Mouse (Mus musculus): ENCODE results near the gene Ssc5d.

Gene Ssc5d

DNA sequence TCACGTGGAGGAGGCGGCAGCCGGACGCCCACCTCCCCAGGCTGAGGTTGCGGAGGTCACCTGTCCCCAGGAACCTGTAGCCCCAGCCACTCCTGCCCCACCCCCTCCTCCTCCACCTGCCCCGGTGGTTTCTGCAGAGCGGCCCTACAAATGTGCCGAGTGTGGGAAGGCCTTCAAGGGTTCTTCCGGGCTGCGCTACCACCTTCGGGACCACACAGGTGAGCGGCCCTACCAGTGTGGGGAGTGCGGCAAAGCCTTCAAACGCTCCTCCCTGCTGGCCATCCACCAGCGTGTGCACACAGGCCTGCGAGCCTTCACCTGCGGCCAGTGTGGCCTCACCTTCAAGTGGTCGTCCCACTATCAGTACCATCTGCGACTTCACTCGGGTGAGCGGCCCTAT, 5.6 kb upstream of the Ssc5d start:
- DNase-seq (ENCODE audit: low spot score), result no peak

DNA sequence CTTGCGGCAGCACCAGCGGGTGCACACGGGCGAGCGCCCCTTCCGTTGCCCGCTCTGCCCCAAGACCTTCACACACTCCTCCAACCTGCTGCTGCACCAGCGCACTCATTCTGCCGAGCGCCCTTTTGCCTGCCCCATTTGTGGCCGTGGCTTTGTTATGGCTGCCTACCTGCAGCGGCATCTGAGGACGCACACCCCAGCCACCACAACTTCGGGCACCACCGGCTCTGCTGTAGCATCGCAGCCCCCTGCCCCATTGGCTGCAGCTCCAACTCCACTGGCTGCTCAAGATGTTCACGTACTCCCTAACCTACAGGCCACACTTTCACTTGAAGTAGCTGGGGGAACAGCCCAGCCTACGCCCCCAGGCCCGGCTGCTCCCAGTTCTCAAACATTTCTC, 5.1 kb upstream of the Ssc5d start:
- DNase-seq (ENCODE audit: low spot score), result no peak

GRCm38 (mm10) chr7:4920976-4921823, 4.4 kb upstream of the Ssc5d start:
- no peak for DNase-seq (ENCODE audit: low spot score)

DNA sequence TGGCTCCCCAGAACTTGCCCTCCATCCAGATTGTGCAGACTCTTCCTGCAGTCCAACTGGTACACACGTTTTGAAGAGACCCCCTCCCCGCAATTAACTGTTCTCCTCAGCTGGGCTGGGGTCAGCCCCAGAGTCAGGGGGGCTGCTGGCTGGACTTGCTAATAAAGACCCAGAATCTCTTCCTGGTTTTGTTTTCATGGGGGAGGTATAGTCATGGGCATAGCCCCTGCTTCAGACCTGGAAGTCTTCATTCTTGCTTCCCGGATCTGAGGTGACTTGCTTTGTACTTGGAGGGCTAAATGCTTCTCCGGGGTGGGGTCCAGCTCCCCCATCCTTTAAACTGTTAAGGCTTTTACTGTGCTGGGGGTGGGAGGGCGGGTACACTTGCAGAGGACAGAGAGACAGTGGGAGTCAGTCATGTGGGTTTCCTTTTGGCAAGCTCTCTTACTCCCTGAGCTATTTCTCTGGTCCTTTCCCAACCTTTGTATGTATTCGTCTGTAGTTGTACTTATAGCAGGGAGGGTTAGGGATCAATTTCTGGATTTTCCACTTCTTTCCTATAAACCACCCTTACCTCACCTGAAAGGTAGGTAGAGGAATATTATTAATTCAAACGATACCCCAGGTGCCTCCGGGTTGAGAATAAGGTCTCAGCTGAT, 3.6 kb upstream of the Ssc5d start, which contains the start of gene Nat14:
TSS of gene Nat14 (plus strand) at position 205 of the 659 bp plus-strand sequence.
- DNase-seq (ENCODE audit: low spot score), result no peak

DNA sequence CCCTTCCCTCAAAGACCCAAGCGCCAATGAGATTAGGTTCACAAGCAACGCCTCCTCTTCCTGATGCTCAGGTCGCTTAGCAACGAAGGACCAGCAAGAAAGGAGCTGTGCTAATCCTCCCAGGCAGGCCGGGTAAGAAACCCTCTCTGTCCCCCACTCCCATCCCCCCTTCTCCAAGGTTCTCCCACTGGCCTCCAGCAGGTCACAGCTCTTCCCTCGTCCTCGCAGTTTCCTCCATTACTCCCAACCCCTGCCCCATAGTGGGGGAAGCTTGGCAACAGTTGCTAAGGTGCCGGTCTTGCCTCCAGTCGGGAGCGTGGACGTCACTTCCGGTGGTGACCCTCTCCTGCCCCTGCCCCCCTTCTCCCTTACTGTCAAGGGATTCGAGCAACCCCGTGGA, 3.1 kb upstream of the Ssc5d start:
- DNase-seq (ENCODE audit: low spot score), result no peak

GRCm38 (mm10) chr7:4922931-4923565, 2.5 kb upstream of the Ssc5d start:
- no peak for DNase-seq (ENCODE audit: low spot score)

- no peak for DNase-seq (ENCODE audit: low spot score)
These were observed 1.8 kb upstream of the Ssc5d start for GRCm38 (mm10) chr7:4923586-4924364.

- DNase-seq (ENCODE audit: low spot score), result no peak
These were observed 1.1 kb upstream of the Ssc5d start for GRCm38 (mm10) chr7:4924483-4924882.

- no peak for DNase-seq (ENCODE audit: low spot score)
These were observed 689 bp upstream of the Ssc5d start for GRCm38 (mm10) chr7:4924891-4925301.

GRCm38 (mm10) chr7:4926849-4927248, 1.3 kb downstream of the Ssc5d start:
- no peak for DNase-seq (ENCODE audit: low spot score)

DNA sequence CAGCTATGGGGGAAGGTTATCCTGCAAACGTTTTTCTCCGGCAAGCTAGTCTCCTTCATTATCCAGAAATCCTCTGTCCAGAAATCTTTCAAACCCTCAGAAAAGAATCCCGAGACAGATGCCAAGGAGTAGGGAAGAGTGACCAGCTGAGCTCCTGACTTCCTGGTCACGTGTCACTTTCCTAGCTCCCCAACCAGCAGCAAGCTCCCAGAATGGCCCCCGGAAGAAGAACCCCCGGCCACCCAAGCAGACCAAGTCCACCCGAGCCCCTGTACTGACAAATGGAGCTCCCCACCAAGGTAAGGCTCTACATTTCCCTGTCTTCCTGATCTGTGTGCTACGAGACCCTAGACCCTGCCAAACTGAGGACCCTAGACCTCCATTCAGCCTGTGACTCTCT, 2.1 kb downstream of the Ssc5d start:
- no peak for DNase-seq (ENCODE audit: low spot score)

DNA sequence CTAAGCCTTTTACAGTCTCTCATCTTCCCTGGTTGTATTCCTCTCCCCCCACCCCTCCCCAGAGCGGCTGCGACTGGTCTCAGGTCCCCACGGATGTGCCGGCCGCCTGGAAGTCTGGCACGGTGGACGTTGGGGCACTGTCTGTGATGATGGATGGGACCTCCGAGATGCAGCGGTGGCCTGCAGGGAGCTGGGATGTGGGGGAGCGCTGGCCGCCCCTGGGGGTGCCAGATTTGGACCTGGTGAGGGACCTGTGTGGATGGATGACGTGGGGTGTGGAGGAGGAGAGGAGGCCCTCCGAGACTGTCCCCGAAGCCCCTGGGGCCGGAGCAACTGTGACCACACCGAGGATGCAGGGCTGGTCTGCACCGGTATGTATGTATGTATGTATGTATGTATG, 2.7 kb downstream of the Ssc5d start:
- DNase-seq (ENCODE audit: low spot score), result no peak

DNA sequence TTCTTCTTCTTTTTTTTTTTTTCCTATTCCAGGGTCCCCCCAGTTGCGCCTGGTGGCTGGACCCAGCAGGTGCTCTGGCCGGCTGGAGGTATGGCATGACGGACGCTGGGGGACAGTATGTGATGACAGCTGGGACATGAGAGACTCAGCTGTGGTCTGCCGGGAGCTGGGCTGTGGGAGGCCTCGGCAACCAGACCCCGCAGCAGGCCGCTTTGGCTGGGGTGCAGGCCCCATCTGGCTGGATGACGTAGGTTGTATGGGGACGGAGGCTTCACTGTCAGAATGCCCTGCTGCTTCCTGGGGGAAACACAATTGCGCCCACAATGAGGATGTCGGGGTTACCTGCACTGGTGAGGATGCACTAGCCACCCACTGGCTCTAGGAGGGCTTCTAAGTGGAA, 7.5 kb downstream of the Ssc5d start:
- DNase-seq (ENCODE audit: low spot score), result no peak

GRCm38 (mm10) chr7:4934160-4934914, 8.8 kb downstream of the Ssc5d start:
- no peak for DNase-seq (ENCODE audit: low spot score)

GRCm38 (mm10) chr7:4936832-4937231, 11.2 kb downstream of the Ssc5d start:
- no peak for DNase-seq (ENCODE audit: low spot score)

GRCm38 (mm10) chr7:4937392-4937791, 11.8 kb downstream of the Ssc5d start:
- DNase-seq (ENCODE audit: low spot score), result no peak

GRCm38 (mm10) chr7:4938456-4938855, 12.9 kb downstream of the Ssc5d start:
- no peak for DNase-seq (ENCODE audit: low spot score)

GRCm38 (mm10) chr7:4940068-4940479, 14.5 kb downstream of the Ssc5d start:
- peak; percentile 56 for DNase-seq (ENCODE audit: low spot score)

GRCm38 (mm10) chr7:4942673-4943072, 17.1 kb downstream of the Ssc5d start:
- DNase-seq (ENCODE audit: low spot score), result no peak

DNA sequence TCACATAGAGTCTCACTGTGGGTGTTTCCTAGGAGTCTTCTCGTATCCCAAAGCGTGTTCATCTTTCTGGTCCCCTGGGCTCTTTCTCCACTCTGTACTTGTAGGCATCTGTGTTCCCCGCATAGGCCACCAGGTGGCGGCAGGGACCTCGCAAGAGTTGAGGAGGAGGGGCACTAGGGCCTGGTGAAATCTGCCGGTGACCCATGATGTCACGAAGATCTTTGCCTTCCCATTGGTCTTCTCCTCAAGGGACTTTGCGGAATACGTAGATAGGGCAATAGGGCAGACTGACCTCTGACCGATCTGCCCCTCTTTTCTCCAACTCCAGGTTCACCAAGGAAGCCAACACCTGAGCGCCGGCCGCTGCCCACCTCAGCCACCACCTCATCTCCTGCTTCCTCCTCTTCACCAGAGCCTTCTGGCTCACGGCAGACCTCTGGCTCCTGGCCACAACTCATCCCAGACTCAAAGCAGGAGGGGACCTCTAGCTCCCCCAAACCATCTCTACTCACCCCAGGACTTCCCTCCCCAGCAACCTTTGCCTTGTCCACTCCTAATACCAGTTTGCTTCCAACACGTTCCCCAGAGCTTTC, 17.7 kb downstream of the Ssc5d start:
- peak; percentile 75 for DNase-seq (ENCODE audit: low spot score)

- DNase-seq (ENCODE audit: low spot score), result no peak
These were observed 22.3 kb downstream of the Ssc5d start for GRCm38 (mm10) chr7:4947855-4948254.
